Mouse (Mus musculus) large intestine, adult 2 months (tissue): ENCODE data around the gene Slc2a10. TPM values are rescaled to one million over a fixed set of nuclear protein-coding genes. Genes with fewer than 3 reads are reported as not detected.
"Not testable (repeated sequence)": the region's sequence is repeated elsewhere in the genome, so short reads cannot be mapped to it uniquely, and the experiment has no call there.

Source experiments
- DNase-seq: peaks from one replicate; pipeline ENCODE4 v3.0.0-alpha.2; 2012; ENCODE audit warnings: low read depth, low spot score
- WGBS: fragments of 180-500 bp; shearing (Covaris S2); methylation state at CpG from one replicate; pipeline ENCODE4 v1.1.7; 2018; 5-methylcytosine and 5-hydroxymethylcytosine counted together
- polyA plus RNA-seq: library from polyadenylated mRNA; depleted of rRNA; stranded (reverse); fragments of >200 nt; gene quantifications from 2 replicates; pipeline ENCODE4 v1.2.3, GENCODE M21; 2012

The Slc2a10 gene
- polyA plus RNA-seq, 1 experiment = 4.8 TPM

DNA sequence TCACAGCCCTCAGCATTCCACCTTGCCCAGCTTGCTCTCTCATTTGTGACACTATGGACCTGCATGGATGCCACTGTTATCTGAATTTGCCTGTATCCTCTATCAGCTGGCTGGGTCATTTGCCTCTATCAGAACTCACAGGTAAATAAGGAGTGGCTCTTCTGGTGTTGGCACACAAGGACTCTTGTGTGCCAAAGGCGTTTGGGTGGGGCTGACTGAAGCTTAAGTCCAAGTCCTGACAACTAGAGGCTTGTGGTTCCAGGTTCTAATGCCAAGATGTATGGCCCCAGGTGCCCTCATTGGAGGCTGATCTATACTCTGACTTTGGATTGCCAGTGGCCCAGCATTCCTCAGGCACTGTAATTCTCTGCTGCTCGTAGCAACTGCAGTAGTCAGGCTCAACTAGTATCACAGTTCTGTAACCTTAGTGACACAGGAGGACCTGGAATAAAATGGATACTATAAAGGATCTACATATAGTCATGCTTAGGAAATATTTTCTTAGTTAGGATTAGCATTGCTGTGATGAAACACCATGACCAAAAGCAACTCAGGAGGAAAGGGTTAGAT lies 5.8 kb upstream of the Slc2a10 start:
- peak; percentile 80 for DNase-seq
- WGBS = 18% methylated on average over 2 of the region's 2 CpGs

DNA sequence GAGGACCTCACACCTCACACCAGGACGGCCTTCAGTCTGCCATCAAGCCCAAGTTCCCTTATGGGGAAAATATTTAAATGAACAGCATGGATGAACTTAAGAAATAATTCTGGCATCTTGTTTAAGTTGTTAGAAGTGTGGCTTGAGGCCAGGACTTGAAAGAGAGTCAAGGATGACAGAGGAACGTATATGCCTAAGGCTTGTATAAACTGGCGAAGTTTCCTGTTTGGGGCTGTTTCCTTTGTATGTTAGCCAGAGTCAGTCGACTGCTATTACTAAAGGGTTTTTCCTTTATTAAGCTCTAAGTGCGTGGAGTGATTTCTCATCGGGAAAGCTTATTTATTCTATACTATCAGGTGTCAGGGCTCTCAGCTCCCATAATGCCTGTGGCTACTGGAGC lies 4.8 kb upstream of the Slc2a10 start:
- WGBS = 59% methylated on average over 6 of the region's 6 CpGs
- DNase-seq = no peak

DNA sequence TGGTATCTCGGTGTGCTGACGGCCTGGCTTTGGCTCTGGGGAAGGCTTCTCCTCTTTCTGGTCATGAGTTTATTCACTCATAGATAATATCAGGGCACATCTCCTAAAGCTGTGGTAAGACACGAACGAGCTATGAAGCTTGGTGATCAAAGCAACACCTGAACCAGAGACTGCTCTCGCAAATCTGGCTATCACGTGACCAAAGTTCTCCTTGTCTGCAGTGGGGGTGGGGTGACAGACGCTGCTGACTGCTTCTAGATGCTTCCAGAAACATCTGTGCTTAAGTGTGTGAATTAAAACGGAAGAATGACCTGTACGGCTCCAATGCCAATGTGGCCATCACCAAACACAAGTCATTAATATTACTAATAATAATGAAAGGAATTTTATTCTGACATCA lies 6.1 kb downstream of the Slc2a10 start:
- no peak for DNase-seq
- 56% methylated on average over 9 of the region's 9 CpGs for WGBS

DNA sequence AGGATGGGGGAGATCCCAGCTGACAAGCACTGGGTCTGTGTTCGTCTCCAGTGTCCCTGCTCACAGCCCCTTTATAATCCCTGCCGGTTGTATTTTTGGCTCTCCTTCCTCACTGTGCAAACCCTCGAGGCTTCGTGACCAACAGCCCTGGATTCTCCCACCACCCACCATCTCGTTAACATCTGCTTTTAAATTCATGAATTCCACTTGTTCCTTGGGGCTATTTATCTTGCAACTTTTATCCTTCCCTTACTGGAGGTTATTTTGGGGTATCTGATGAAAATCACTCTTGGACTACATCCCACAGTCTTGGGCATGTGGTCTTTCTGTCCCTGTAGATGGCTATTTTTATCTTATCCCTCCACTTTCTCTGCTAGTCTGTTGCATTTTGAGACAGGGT lies 6.9 kb downstream of the Slc2a10 start:
- DNase-seq = no peak
- WGBS = 61% methylated on average over 5 of the region's 5 CpGs

DNA sequence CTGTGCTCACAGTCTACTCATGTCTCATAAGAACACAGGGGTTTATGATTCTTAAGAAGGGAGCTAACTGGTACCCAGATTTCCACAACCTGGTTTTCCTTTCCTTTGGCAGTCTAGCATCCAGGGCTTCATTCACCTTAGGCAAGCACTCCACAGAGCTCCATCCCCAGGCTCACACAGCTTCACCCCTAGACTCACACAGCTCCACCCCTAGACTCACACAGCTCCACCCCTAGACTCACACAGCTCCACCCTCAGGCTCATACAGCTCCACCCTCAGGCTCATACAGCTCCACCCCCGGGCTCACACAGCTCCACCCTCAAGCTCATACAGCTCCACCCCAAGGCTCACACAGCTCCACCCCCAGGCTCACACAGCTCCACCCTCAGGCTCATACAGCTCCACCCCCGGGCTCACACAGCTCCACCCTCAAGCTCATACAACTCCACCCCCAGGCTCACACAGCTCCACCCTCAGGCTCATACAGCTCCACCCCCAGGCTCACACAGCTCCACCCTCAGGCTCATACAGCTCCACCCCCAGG lies 7.4 kb downstream of the Slc2a10 start:
- not testable (repeated sequence) for DNase-seq
- WGBS = 57% methylated on average over 2 of the region's 2 CpGs

DNA sequence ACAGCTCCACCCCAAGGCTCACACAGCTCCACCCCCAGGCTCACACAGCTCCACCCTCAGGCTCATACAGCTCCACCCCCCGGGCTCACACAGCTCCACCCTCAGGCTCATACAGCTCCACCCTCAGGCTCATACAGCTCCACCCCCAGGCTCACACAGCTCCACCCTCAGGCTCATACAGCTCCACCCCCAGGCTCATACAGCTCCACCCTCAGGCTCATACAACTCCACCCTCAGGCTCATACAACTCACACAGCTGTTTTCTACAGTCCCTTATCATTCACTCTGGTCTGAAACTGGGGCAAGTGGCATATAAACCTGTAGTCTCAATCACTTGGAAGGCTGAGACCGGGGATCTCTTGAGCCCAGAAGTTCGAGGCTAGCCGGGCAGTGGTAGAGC lies 7.9 kb downstream of the Slc2a10 start:
- not testable (repeated sequence) for DNase-seq
- 62% methylated on average over 4 of the region's 4 CpGs for WGBS

DNA sequence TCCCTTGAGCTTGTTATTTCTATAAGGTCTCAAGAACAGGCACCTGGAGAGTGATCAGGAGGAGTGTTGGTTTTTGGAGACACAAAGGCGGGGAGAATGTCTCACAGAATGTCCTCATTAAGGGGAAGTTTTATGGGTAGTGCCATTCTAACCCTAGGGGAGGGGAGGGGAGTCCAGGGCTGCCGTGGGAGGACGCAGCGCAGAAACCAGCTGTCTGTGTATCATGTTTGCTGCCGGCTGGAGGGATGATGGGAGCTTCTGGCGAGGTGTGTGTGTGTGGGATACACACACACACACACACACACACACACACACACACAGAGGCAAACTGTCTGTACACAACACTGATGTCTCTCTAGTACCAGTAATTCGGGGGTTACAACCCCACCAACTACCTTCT lies 8.8 kb downstream of the Slc2a10 start:
- DNase-seq = no peak
- WGBS = 30% methylated on average over 7 of the region's 7 CpGs

DNA sequence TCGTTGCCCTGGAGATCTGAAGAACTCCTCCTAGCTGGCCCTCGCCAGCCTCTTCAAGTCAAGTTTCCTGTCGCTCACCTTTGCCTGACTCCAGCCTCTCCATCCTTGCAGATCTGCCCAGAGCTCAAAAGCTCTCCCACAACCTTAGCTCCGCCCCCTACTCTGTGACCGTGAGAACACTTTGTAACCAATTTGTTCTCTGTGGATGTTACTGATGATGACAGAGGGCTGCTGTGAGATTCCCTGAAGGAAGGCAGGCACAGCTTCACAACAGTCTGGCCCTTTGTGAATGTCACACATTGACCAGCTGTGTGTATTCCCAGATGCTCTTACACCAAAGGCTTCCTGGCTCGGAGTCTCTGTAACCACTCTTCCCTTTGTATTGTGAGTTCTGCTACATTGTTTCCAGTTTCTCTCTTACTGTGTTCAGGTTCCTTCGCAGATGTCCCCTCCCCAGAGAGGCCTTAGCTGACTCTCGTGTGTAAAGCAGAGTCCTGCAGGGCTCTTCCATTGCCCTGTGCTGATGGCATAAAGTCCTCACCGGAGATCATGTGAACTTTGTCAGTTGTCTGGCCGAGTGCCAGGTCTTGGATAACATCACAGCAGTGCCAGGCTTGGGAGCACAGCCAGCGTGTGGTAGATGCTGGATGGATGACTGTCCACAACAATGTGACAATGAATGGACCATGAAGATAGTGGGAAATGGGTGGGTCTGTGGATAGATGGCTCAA lies 9.4 kb downstream of the Slc2a10 start:
- WGBS = 21% methylated on average over 11 of the region's 11 CpGs
- no peak for DNase-seq

DNA sequence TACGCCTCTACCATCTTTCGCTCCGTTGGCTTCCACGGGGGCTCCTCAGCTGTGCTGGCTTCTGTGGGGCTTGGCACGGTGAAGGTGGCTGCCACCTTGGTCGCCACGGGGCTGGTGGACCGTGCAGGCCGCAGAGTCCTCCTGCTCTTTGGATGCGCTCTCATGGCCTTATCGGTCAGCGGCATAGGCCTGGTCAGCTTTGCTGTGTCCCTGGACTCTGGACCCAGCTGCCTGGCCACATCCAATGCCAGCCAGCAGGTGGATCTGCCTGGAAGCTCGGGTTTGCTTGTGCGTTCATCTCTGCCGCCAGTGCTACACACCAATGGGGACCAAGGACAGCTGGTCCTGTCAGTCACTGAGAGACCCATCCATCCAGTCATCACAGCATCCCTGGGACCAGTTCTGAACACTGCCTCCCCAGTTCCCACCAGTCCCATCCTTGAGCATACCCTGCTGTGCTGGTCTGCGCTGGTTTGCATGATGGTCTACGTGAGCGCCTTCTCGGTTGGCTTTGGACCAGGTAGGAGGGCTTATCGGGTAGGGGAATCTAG lies 11.7 kb downstream of the Slc2a10 start:
- WGBS = 97% methylated on average over 20 of the region's 20 CpGs

DNA sequence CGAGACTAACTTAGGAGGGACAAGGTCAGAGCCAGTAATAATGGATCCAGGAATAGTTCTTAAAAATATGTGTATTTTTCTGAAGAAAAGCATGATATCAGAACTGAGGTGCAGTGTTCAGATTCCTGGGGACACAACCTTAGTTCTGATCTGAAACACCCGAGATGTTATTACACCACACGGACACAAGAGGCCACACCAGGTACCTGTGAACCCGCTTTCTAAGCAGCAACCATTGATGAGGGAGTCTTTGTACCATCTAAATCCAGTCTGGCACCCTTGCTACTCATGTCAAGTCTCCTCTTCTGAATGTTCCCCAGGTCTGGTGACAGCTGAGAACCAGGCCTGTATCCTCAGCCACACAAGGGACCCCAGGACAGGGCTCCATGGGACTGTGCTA lies 22.0 kb downstream of the Slc2a10 start:
- 41% methylated on average over 4 of the region's 4 CpGs for WGBS
- no peak for DNase-seq

More for the DNA sequence above, 11.7 kb downstream of the Slc2a10 start:
- no peak for DNase-seq

DNA sequence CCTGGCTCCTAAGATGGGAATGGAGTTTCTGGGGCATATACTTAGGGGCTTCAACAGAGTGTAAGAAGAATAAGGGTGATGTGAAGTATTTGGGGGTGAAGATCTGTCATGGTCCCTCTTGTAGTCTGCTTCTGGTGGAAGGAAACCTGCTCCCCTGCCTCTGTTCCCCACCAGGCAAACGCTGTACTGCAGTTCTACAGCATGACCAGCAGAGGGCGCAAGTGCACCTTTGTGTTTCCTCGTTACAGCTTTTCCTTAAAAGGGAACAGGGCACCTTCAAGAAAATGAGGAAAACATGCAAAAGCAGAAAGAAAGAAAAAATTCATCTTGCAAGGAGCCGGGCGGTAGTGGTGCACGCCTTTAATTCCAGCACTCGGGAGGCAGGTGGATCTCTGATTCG lies 25.5 kb downstream of the Slc2a10 start:
- peak; percentile 37 for DNase-seq
- WGBS = 13% methylated on average over 8 of the region's 8 CpGs

DNA sequence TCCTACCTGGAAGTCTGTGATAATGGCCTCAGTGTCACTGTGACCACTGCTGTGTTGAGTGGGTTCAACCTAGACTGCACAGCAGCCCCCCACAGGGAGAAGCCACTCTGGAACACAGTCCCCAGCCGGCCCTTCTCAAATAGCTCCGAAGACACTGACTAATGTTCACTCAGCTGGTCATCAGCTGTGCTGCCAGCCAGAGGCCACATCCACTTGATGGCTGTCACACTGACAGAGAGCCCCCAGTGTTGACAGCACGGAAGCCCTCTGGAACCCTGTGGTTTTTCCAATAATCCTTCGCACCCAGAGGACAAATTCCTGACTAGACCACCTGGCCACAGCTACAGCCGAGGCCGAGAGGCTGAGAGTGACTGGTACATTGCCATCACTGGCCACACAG lies 30.2 kb downstream of the Slc2a10 start:
- 85% methylated on average over 6 of the region's 6 CpGs for WGBS
- no peak for DNase-seq

DNA sequence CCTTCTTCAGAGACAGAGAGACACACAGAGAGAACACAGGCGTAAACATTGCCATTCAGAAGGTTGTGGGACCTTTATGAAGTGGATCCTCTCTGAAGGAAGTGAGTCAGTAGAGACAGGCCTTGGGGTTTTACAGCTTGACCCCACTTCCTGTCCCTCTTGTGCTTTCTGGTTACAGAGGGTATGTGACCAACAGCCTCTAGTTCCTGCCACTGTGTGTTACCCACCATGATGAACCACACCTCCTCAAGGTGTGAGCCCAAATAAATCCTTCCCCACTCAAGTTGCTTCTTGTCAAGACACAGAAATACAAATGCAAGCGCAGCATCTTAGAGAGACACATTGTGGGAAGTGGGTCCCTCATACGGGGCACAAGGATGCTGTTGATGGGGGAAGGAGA lies 37.4 kb downstream of the Slc2a10 start:
- no peak for DNase-seq
- WGBS = 66% methylated on average over 3 of the region's 3 CpGs

DNA sequence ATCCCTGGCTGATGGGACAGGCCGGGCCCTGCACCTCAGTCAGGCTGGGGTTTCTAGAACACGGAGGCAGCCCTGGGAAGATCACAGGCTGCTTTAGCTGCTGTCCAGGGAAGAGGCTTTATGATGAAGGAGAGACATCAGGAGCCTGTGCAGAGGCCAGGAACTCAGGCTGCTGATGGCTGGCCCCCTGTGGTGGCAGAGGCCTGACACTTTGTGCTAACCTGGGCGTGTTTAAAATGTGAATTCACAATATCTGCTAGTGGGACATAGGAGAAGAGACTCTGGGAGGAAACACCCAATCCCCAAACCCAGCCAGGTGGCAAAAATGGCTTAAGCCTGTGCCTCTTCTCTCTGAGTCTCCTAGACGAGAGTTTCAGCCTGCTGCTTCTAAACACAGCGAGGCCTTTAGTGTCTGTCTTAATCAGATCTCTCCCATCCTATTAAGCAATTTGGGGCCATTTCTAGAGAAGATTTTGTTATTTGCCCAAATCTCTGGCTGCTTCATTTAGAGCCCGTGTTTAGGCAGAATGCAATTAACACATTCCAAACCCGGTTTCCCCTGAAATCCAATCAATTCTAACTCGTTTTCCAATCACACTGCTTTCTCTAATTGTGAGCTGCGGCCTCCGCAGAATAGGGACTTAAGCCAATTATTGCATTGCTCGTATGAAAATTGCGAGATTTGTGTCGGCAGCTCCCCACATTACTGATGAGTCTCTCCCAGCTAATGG lies 39.5 kb downstream of the Slc2a10 start:
- no peak for DNase-seq
- 74% methylated on average over 13 of the region's 13 CpGs for WGBS

DNA sequence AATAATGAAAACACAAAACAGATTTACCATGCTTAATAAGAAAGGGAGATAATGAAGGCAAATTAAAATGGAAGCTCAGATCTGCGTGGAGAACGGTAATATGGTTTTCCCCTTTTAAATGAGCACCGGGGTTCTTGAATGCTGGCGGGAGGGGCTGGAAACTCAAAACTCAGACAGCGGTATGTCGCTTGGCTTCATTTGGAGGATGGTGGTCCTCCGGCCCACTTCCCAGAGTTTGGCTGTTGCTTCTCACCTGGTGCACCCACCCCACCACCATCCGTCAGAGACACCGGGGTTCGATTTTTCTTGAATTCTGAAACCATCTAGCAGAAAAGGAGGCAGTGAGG lies 40.1 kb downstream of the Slc2a10 start:
- DNase-seq = no peak
- 90% methylated on average over 10 of the region's 10 CpGs for WGBS

DNA sequence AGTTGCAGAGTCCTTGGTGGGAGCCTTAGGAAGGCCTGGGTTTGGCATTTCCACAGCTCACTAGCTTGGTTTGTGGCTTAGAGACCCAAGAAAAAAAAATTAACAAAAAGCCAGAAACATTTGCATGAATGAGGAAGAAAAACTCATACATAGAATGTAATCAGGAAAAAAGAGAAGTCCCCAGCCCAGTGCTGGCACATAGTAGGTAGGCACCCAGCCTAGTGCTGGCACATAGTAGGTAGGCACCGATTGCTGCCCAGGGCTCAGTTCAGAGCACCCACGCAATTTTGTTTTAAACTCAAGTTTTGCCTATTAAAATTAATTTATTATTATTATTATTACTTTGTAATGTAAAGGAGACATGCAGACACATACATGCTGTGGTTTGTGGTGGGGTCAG lies 42.1 kb downstream of the Slc2a10 start:
- 89% methylated on average over 2 of the region's 2 CpGs for WGBS
- no peak for DNase-seq

DNA sequence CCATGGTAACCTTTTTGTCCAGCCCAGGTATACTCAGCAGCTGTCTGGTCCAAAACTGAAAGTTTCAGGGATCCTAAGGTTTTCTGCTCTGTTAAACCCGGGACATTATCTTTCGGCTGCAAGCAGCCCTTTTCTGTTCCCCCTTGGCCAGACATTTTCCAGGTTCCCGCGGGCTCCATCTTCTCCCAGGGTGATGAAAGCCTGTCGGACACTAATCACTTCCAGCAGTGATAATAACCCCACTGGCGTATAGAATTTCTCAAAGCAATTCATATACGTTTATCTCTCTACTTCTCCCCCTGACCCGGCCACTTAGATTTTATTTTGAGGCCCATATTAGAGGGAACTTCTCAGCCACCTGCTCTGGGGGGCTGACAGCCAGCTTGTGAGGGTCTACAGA lies 42.8 kb downstream of the Slc2a10 start:
- 77% methylated on average over 8 of the region's 8 CpGs for WGBS
- DNase-seq = no peak

DNA sequence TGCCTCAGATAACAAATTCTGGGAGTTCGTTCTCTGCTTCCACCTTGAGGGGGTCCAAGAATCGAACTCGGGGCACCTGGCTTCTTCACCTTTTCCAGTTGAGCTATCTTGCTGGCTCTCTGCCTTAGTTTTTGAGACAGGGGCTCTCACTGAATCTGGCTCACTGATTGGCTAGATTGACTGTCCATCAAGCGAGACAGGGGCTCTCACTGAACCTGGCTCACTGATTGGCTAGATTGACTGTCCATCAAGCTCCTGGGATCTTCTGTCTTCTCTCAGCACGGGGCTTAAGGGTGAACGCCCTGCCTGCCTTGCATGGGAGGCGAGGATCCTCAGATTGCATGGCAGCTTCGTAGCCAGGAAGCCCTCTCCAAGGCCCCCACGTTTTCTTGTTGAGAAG lies 43.8 kb downstream of the Slc2a10 start:
- WGBS = 55% methylated on average over 9 of the region's 9 CpGs
- DNase-seq = no peak

DNA sequence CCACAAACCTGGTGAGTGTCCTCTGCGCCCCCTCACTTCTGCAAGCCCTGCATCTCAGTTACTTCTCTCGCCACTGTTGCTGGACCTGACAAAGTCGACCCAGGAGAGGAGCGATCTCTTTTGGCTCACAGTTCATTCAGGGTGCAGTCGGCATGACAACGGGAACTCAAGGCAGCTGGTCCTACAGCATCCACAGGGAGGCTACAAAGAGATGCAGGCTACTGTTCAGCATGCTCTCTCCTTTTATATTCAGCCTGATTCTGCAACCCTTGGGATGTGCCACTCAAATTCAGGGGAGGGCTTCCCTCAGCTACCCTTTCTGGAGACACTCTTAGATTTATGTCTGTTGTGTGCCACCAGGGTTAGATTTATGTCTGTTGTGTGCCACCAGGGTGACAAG lies 45.0 kb downstream of the Slc2a10 start:
- no peak for DNase-seq
- WGBS = 75% methylated on average over 6 of the region's 6 CpGs

DNA sequence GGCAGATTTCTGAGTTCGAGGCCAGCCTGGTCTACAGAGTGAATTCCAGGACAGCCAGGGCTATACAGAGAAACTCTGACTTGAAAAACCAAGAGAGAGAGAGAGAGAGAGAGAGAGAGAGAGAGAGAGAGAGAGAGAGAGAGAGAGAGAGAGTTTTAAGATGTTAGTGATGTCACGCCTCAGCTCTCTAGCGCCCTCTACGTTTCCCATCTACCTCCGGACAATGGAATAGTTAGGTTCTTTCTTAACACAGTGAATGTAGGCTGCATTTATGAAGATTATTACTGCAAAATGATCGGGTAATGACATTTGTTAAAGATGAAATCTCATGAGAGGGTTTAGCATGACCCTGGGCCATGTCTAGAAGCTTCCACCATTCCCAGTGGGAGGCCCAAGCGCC lies 46.8 kb downstream of the Slc2a10 start:
- 75% methylated on average over 7 of the region's 7 CpGs for WGBS

DNA sequence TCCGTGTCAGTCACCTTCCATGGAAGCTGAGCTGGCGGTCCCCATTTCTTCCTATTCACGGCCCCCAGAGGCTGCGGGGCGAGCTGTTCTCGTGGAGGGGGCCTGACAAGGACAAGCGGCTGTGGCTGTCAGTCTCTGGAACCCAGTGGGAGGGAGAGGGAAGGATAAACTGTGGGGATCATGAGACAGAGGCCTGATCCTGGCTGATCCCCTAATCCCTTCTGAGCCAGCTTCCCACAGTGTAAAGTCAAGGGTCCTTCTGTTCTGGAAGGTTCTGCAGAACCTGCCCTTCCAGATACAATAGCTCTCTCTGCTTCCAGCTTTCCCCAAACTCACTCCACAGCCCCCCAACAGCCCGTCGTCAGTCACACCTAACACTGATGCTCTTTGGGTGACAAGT lies 50.5 kb downstream of the Slc2a10 start:
- no peak for DNase-seq
- 83% methylated on average over 9 of the region's 9 CpGs for WGBS

More for the DNA sequence above, 46.8 kb downstream of the Slc2a10 start:
- not testable (repeated sequence) for DNase-seq
